Mouse (Mus musculus) 416B (cell line): ENCODE results near the gene Kcnmb2.

Experiments
- DNase-seq: peaks from one replicate; pipeline ENCODE4 v3.0.0; 2011; ENCODE audit warnings: low read depth

Kcnmb2 gene

GRCm38 (mm10) chr3:32012205-32012931 lies 110.1 kb downstream of the Kcnmb2 start:
- no peak for DNase-seq

DNA sequence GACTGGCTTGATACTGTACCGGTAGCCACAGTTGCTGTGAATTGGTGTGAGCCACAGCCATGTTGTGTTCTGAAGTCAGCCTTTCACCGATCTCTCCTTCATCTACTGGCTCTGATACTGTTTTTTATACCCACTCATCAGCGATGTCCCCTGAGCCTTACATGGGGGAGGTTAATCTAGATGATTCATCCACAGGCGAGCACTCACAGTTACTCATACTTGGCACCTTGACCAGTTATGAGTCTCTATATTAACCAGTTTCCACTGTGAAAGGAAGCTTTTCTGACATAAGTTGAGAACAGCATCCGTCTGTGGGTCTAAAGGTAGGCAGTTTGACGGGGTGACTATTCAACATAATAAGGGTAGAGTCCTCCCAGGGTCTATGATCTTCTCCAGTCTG lies 118.7 kb downstream of the Kcnmb2 start:
- DNase-seq = no peak

DNA sequence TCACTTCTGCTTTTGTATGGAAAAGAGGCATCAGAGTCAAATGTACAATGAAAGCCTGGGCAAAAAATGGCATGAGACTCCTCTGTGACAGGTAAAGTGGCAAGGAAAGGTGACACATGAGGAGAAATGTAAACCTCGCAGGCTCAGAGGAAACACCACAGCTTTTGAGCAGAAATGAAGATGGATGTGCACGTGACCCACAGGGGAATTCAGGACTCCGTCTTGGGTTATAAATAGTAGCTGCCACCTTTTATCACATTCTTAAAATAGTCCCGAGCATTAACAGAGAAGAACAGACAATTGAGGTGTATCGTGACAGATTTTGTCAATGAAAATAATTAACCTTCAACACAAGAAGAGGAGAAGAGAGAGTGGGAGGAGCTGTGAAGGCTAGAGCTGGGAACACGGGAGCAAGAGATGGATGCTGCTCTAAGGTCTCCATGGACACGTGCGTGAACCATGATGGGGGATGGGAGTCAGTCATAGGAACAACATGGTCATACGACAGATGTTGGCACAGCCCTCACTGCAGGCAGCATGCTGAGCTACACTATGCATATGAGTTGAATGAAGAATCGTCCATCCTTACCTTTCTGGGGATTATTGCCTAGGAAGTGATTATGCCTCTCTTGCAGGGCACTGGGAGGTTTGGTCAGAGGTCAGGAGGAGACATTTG lies 127.2 kb downstream of the Kcnmb2 start:
- DNase-seq = no peak

- DNase-seq = no peak
These were observed 130.1 kb downstream of the Kcnmb2 start for GRCm38 (mm10) chr3:32032381-32032780.

DNA sequence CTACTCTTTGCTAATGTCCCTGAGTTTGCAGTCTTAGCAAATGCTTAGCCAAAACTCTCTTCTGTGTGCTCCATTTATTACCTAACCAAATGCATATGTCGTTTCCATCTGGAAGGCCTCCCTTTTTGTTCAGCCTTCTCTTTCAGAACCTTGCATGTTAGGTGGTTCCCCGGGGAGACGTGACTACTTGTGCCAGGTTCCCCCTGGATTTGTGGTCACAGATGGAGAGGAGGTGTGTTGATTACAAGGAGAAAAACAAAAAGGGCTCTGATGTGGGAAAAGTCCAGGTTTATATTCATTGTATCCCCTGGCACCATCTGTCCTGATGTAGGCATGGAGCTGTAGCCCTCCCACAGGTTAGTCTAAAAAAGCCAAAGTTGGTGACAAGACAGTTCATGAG lies 141.5 kb downstream of the Kcnmb2 start:
- no peak for DNase-seq

DNA sequence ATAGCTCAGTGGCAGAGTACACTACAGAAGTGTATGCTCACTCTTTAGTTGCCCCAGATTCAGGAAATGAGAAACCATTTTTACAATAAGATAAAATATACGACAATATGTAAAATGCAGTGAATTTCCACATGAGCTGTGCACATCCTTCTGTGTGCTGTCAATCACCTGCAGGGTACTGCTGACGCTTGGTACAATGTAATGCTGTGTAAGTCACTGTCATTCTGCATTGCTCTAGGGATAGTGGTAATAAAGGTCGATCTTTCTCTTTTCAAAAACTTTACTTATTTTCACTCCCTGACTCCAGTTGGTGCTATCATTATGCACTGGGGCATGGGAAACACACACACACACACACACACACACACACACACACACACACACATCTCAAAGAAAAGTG lies 146.5 kb downstream of the Kcnmb2 start:
- DNase-seq = no peak

DNA sequence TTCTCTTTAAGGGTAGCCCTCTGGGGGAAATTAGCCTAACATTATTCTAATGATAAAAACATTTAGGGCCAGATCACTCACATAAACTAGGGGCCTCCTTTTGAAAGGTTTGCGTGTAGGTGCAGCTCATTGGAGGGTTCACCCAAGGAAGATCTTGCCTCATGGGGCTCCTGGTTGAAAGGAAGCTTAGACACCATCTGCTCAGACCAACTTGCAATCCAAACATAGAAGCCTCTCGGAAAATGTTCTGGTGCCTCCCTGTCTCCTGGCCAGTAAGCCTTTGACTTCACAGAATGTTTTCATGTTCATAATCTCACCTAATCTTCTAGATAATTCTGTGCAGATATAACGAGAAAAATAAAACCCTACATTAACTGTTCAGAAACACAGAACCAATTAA lies 150.3 kb downstream of the Kcnmb2 start:
- no peak for DNase-seq

GRCm38 (mm10) chr3:32053610-32054241 lies 151.4 kb downstream of the Kcnmb2 start:
- DNase-seq = no peak

DNA sequence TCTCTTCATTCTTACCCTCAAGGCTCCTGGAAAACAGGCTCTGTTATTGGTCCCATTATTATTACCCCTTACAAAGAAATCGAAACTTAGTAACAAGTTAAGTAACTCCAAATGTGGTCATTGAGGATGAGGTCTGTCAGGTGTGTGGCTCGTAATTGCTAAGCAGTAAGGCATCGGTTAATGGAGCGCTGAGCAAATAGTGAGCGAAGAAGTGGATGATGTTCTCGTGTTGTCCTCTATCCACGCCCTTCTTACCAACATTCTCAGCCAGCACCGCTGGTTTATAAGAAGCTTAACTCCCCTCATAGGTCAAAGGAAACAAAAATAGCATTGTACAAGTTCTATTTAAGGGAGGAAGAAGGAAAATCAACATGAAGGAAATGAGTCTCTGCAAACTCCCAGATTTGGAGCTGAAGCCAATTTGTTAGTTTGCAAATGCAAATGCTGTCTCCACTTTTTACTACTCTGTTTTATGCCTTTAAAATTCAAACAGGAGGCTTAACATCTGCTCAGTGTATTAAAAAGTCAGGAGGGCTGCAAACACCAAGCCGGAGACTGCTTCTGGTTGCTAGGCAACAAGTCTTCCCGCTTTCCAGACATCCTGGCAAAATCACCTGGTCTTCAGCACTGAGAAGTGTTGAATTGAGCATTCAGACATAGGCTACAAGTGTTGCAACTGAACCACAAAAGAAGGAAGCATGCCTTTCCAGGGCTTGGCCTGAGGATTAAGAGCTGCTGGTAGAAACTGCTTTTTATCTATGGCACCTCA lies 157.8 kb downstream of the Kcnmb2 start:
- no peak for DNase-seq

DNA sequence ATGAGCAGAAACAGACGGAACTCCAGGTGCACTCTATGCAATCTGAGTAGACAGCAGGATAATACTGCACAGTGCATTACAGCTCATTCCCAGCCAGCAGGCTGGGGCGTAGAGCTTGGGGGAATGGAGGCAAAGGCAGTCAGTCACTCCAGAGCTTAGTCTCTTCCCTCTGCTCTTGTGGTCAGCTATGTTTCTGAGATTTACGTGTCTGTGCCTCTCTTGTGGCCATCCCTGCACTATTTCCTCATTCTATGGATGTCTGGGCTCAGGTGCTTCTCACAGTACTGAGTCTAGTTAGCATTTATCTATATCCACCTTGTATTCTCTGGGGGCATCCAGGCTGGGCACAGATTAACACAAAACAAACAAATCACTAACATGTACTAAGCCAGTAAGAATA lies 160.4 kb downstream of the Kcnmb2 start:
- no peak for DNase-seq

DNA sequence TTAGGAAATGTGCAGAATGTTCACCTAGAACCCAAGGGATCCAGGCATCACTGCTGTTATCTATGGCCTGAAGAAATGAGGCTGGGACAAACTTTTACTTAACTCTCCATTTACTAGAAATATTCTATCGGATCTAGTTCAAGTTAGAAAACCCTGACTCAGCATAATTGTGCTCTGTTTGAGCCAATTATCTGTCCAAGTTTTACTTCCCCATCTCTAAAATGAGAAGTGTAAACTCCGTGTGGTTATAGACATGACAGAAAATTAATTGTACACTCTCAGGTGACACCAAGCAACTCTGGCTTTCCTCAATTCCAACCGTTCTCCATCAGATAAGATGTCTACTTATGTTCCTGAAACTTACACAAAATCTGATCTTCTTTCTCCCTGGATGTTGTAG lies 161.0 kb downstream of the Kcnmb2 start:
- no peak for DNase-seq

- no peak for DNase-seq
These were observed 165.0 kb downstream of the Kcnmb2 start for GRCm38 (mm10) chr3:32067004-32067935.

- DNase-seq = no peak
These were observed 171.6 kb downstream of the Kcnmb2 start for GRCm38 (mm10) chr3:32073881-32074280.

DNA sequence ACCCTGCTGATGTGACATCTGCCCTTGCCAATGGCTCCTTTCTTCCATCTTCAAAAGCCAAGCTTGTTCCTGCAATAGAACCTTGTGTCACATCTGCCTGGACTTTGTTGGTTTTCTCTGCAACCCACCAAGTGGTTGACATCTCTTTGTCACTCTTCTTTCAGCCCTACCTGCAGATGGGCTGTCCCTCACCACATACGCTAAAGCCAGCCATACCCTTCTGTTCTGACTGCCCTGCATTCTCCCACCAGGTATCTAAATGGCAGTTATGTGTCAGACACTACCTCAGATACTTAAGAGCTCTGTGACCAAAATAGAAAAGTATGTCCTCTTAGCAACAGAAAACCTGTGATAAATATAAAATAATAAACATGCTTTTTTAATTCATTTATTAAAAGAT lies 186.5 kb downstream of the Kcnmb2 start:
- DNase-seq = no peak

DNA sequence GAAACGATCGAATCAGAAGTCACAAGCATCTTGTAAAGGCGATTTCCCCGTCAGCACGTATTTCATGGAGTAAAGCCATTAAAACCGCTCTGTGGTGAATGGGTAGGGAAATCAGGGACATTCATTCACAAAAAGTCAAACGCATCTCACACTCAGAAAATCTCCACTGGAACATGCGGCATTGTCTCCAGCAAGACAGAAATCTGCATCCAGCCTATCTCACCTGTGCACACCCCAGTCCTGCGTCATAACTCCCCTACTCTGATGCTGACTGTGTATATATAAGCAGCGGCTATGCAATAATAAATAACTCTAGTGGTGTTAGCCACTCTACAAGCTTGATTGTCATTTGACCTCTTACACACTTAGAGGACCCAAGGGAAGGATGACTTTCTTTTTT lies 199.1 kb downstream of the Kcnmb2 start:
- DNase-seq = no peak

GRCm38 (mm10) chr3:32119851-32120250 lies 217.5 kb downstream of the Kcnmb2 start:
- no peak for DNase-seq

GRCm38 (mm10) chr3:32121731-32122130 lies 219.4 kb downstream of the Kcnmb2 start:
- DNase-seq = no peak

DNA sequence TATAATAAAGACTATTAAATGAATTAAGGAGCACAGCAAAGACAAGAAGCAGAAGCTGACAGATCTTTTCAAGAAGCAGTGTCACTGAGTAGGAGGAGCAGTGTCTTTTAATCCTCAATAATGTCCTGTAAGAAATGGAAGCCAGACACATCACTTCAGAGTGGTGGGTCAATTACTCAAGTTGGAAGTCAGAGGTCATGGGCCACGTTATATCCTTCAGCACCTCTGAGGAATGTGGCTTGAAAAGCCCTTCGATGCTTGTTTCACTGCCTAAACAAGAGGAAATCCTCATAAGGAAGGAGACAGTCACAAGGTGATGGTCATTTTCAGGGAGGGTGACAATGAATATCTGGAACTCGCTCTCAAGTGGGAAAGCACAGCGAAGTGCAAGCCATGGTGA lies 223.1 kb downstream of the Kcnmb2 start:
- no peak for DNase-seq

DNA sequence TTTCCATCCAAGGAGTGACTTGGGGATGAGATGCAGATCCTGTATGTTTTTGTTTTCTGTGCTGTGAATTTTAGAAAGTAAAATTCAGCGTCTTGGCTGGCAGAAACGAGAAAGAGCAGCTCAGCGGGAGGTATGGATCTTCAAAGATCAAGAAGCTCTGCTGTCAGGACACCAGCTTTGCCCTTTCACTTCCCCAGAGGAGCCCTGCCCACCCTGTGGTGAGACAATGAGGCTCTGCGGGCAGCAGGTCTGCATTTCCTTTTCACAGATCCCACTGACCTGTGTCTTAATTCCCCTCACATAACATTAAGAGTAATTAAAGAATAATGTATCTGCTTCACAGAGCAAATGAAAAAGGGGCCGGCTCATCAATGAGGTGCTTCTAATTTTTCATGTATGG lies 226.1 kb downstream of the Kcnmb2 start:
- DNase-seq = no peak

GRCm38 (mm10) chr3:32130696-32131095 lies 228.4 kb downstream of the Kcnmb2 start:
- DNase-seq = no peak

- no peak for DNase-seq
These were observed 230.2 kb downstream of the Kcnmb2 start for GRCm38 (mm10) chr3:32132395-32133004.
